In genomic region chr1:82975750-82976149, GRCm38 (mm10) we compare ENCODE assay signal across 10 mouse cellular contexts.
DNase-seq lines count a peak whose midpoint lies in the region.
"Had no signal": no experiment of that assay in that cellular context is flagged by ENCODE, and none has a peak within 500 bp of the region (broad histone marks: within the 10 kb centered on the region; RNA-seq: fewer than 3 reads in every experiment).

No protein-coding gene starts in this region.

- DNase-seq in embryo, embryonic 10 days (ENCODE audit: low spot score): peak; percentile 13
- DNase-seq in embryo, embryonic 10.5 days (ENCODE audit: low spot score): no peak
- DNase-seq in spleen, postnatal 36 days (ENCODE audit: low spot score in 2 of 2): peak; percentile 8 to 32
- no peak for DNase-seq in spleen, postnatal 14 days (ENCODE audit: low spot score in 2 of 2)
- DNase-seq in T-cell, adult 2 months (ENCODE audit: low spot score): peak; percentile 39
- peak; percentile 37 for DNase-seq in lung, postnatal 4 days
- DNase-seq in urinary bladder, postnatal 25 days (ENCODE audit: low spot score): no peak
- DNase-seq in layer of hippocampus, adult 9-11 months: no peak
- DNase-seq: cerebellum, adult 11-12 months; right cerebral cortex, postnatal 4 days had no signal

Comparison
In these comparisons a context has a peak if more than half of its experiments do, and no peak if none do; other contexts are left out.
1. DNase-seq: peak in embryo, embryonic 10 days (single experiment), spleen, postnatal 36 days (2 of 2), T-cell, adult 2 months (single experiment) and lung, postnatal 4 days (2 of 2); none in embryo, embryonic 10.5 days (single experiment), spleen, postnatal 14 days (0 of 2), urinary bladder, postnatal 25 days (single experiment) and layer of hippocampus, adult 9-11 months (single experiment).